In genomic region chr12:52741801-52742200, GRCm38 (mm10) we compare ENCODE assay signal across 16 mouse cellular contexts.
"Had no signal": no experiment of that assay in that cellular context is flagged by ENCODE, and none has a peak within 500 bp of the region (broad histone marks: within the 10 kb centered on the region; RNA-seq: fewer than 3 reads in every experiment).

No protein-coding gene starts in this region.

- H3K9ac ChIP-seq: intestine, embryonic 15.5 days; kidney, embryonic 15.5 days; liver, embryonic 13.5 days had no signal

- H3K4me3 ChIP-seq: intestine, embryonic 15.5 days; kidney, embryonic 15.5 days; left cerebral cortex, adult 2 months; liver, embryonic 13.5 days had no signal

- H3K4me2 ChIP-seq: intestine, embryonic 15.5 days; kidney, embryonic 15.5 days; liver, embryonic 13.5 days; midbrain, embryonic 11.5 days had no signal

- DNase-seq: kidney, adult 11 months; kidney, adult 8-10 months; kidney, postnatal 10 days; kidney, postnatal 36 days; layer of hippocampus, postnatal 36 days; liver, embryonic 13.5 days; lung, adult 2 months; lung, postnatal 14 days; lung, postnatal 4 days; midbrain, embryonic 14.5 days; thymus, postnatal 25 days had no signal

- H3K27ac ChIP-seq: intestine, embryonic 15.5 days; kidney, embryonic 15.5 days; left cerebral cortex, adult 2 months; liver, embryonic 13.5 days; stomach, postnatal 0 days had no signal

- H3K4me1 ChIP-seq: intestine, embryonic 15.5 days; liver, embryonic 13.5 days had no signal

- H3K27me3 ChIP-seq: intestine, embryonic 15.5 days; kidney, embryonic 15.5 days; liver, embryonic 13.5 days had no signal

- H3K36me3 ChIP-seq: intestine, embryonic 15.5 days; kidney, embryonic 15.5 days; liver, embryonic 13.5 days had no signal

- ATAC-seq: intestine, embryonic 15.5 days had no signal

- H3K9me3 ChIP-seq: intestine, embryonic 15.5 days; kidney, embryonic 15.5 days; liver, embryonic 13.5 days had no signal
